Mouse (Mus musculus) kidney, adult 2 months (tissue): ENCODE results near the gene Edc3.

Experiments used
- CTCF ChIP-seq: fragments of 200-500 bp; conservative IDR thresholded peaks from 2 replicates; pipeline ENCODE4 v1.5.1; 2011; ENCODE audit warnings: low read depth, mild to moderate bottlenecking, control low read depth, low read length, moderate library complexity, mixed read lengths; ENCODE audit not compliant: insufficient read depth, insufficient read length
- POLR2A ChIP-seq: fragments of 200-500 bp; IDR thresholded peaks from one replicate; pipeline ENCODE4 v1.6.1; 2011; ENCODE audit warnings: low read depth, low read length, control low read depth

GRCm38 (mm10) chr9:57766431-57766830 lies 58.1 kb downstream of the Edc3 start:
- TF ChIP-seq POLR2A (no peak), CTCF (no peak)
